Mouse (Mus musculus): ENCODE data around the gene Krtap14. TPM values are rescaled to one million over a fixed set of nuclear protein-coding genes. Genes with fewer than 3 reads are reported as not detected.

Gene Krtap14
- polyA plus RNA-seq, 1 experiment: not detected

DNA sequence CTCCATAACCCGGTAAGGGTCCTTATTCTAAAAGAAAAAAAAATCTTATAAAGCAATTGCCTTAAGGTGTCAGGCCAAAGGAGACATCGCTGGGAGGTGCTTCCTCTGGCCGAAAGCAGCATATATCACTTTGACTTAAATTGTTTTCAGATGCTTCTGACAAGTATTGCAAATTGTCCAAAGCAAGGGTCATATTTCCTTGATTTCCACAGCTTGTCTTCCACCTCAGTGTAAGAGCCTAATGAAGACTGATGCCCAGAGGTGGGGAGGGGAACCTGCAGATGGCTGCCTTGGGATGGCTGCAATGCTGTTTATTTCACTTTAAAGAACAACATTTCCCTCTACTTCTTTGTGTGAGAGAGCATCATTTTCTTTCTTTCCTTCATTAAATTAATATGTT lies 1.0 kb upstream of the Krtap14 start:
- TF ChIP-seq POLR2A (IDR thresholded peaks at IDR 0.05; ENCODE audit: control insufficient read depth, low read depth, low read length) (no peak), CTCF (IDR thresholded peaks at IDR 0.05; ENCODE audit: control insufficient read depth, insufficient read depth, insufficient replicate concordance, low read depth, low read length) (no peak)
- H3K27me3 ChIP-seq (ENCODE audit: control insufficient read depth, insufficient read depth, low read length): no peaks in the 10 kb centered on the region
- no peak overlapping the region for H3K27ac ChIP-seq (ENCODE audit: control insufficient read depth, insufficient read depth, low read depth, low read length)
- no peaks in the 10 kb centered on the region for H3K36me3 ChIP-seq (ENCODE audit: control insufficient read depth, insufficient read depth, low read length)
- no peak overlapping the region for H3K4me3 ChIP-seq (ENCODE audit: control insufficient read depth, low read depth, low read length)
- no peaks in the 10 kb centered on the region for H3K4me1 ChIP-seq (ENCODE audit: control insufficient read depth, insufficient read depth, low read length)

DNA sequence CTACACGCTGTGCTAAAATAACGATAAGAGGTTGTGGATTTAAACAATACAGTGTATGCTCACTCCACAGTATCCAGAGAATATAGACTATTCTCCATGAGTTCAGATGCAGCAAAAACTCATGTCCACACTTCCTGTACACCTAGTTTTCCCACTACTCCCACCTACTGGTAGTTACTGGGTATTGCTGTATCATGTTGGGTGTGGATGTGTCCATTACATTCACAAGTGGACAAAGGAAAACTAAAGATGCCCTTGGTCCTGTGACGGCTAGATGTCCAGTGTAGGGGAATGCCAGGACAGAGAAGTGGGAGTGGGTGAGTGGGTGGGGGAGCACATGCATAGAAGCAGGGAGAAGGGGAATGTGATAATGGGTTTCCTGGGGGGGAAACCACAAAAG lies 2.2 kb downstream of the Krtap14 start:
- Histone ChIP-seq H3K4me1 (ENCODE audit: control insufficient read depth, insufficient read depth, low read length) (no peaks in the 10 kb centered on the region), H3K36me3 (ENCODE audit: control insufficient read depth, insufficient read depth, low read length) (no peaks in the 10 kb centered on the region), H3K4me3 (ENCODE audit: control insufficient read depth, low read depth, low read length) (no peak overlapping the region), H3K27me3 (ENCODE audit: control insufficient read depth, insufficient read depth, low read length) (no peaks in the 10 kb centered on the region), H3K27ac (ENCODE audit: control insufficient read depth, insufficient read depth, low read depth, low read length) (no peak overlapping the region)
- TF ChIP-seq CTCF (IDR thresholded peaks at IDR 0.05; ENCODE audit: control insufficient read depth, insufficient read depth, insufficient replicate concordance, low read depth, low read length) (no peak), POLR2A (IDR thresholded peaks at IDR 0.05; ENCODE audit: control insufficient read depth, low read depth, low read length) (no peak)

GRCm38 (mm10) chr16:88820066-88820465 lies 5.9 kb downstream of the Krtap14 start, which contains the start of gene Krtap15:
TSS of gene Krtap15 (plus strand) at chr16:88820215.
- TF ChIP-seq POLR2A (IDR thresholded peaks at IDR 0.05; ENCODE audit: control insufficient read depth, low read depth, low read length): no peak
- H3K27ac ChIP-seq (ENCODE audit: control insufficient read depth, insufficient read depth, low read depth, low read length): no peak within 1 kb of the TSS
- H3K4me1 ChIP-seq (ENCODE audit: control insufficient read depth, insufficient read depth, low read length): no peaks in the 10 kb centered on the region
- H3K27me3 ChIP-seq (ENCODE audit: control insufficient read depth, insufficient read depth, low read length): no peaks in the 10 kb centered on the region
- no peak within 1 kb of the TSS for H3K4me3 ChIP-seq (ENCODE audit: control insufficient read depth, low read depth, low read length)
- H3K36me3 ChIP-seq (ENCODE audit: control insufficient read depth, insufficient read depth, low read length): no peaks in the 10 kb centered on the region

GRCm38 (mm10) chr16:88811827-88812226 lies 14.1 kb downstream of the Krtap14 start, which contains the start of gene Gm20741:
TSS of gene Gm20741 (minus strand) at chr16:88812220.
- no peak within 1 kb of the TSS for H3K4me3 ChIP-seq (ENCODE audit: control insufficient read depth, low read depth, low read length)
- TF ChIP-seq CTCF (IDR thresholded peaks at IDR 0.05; ENCODE audit: control insufficient read depth, insufficient read depth, insufficient replicate concordance, low read depth, low read length) (no peak), POLR2A (IDR thresholded peaks at IDR 0.05; ENCODE audit: control insufficient read depth, low read depth, low read length) (no peak)

GRCm38 (mm10) chr16:88786786-88787185 lies 39.2 kb downstream of the Krtap14 start:
- no peak overlapping the region for H3K27ac ChIP-seq (ENCODE audit: control insufficient read depth, insufficient read depth, low read depth, low read length)
- H3K4me1 ChIP-seq (ENCODE audit: control insufficient read depth, insufficient read depth, low read length): no peaks in the 10 kb centered on the region
- TF ChIP-seq CTCF (IDR thresholded peaks at IDR 0.05; ENCODE audit: control insufficient read depth, insufficient read depth, insufficient replicate concordance, low read depth, low read length) (no peak), POLR2A (IDR thresholded peaks at IDR 0.05; ENCODE audit: control insufficient read depth, low read depth, low read length) (no peak)
- H3K36me3 ChIP-seq (ENCODE audit: control insufficient read depth, insufficient read depth, low read length): no peaks in the 10 kb centered on the region
- no peak overlapping the region for H3K4me3 ChIP-seq (ENCODE audit: control insufficient read depth, low read depth, low read length)
- no peaks in the 10 kb centered on the region for H3K27me3 ChIP-seq (ENCODE audit: control insufficient read depth, insufficient read depth, low read length)

More at GRCm38 (mm10) chr16:88811827-88812226, 14.1 kb downstream of the Krtap14 start, which contains the start of gene Gm20741:
- Histone ChIP-seq H3K27ac (ENCODE audit: control insufficient read depth, insufficient read depth, low read depth, low read length) (no peak within 1 kb of the TSS), H3K36me3 (ENCODE audit: control insufficient read depth, insufficient read depth, low read length) (no peaks in the 10 kb centered on the region), H3K4me1 (ENCODE audit: control insufficient read depth, insufficient read depth, low read length) (no peaks in the 10 kb centered on the region), H3K27me3 (ENCODE audit: control insufficient read depth, insufficient read depth, low read length) (no peaks in the 10 kb centered on the region)

GRCm38 (mm10) chr16:88777596-88777995 lies 48.3 kb downstream of the Krtap14 start, which contains the start of gene Gm5965:
TSS of gene Gm5965 (plus strand) at chr16:88777896.
- TF ChIP-seq POLR2A (IDR thresholded peaks at IDR 0.05; ENCODE audit: control insufficient read depth, low read depth, low read length) (no peak), CTCF (IDR thresholded peaks at IDR 0.05; ENCODE audit: control insufficient read depth, insufficient read depth, insufficient replicate concordance, low read depth, low read length) (no peak)
- Histone ChIP-seq H3K27ac (ENCODE audit: control insufficient read depth, insufficient read depth, low read depth, low read length) (no peak within 1 kb of the TSS), H3K4me1 (ENCODE audit: control insufficient read depth, insufficient read depth, low read length) (no peaks in the 10 kb centered on the region), H3K36me3 (ENCODE audit: control insufficient read depth, insufficient read depth, low read length) (no peaks in the 10 kb centered on the region), H3K4me3 (ENCODE audit: control insufficient read depth, low read depth, low read length) (no peak within 1 kb of the TSS), H3K27me3 (ENCODE audit: control insufficient read depth, insufficient read depth, low read length) (no peaks in the 10 kb centered on the region)

DNA sequence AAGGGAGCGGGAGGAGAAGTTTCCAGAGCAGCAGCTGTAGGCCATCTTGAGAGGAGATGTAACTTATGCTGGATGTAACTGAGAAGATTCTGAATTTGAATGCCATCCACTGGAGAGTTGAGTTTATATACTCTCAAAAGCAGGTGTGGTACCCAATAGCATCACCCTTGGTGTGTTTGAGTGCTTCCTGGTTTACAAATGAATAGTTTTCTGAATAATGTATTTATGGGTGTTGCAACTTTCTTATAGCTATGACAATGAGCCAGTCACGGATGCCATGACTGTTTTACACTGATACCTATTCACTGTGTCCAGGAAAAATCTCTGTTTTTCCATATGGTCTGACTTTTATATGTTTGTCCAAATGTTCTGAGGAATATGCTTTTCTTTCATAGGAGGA lies 51.8 kb downstream of the Krtap14 start, which contains the start of gene 2310057N15Rik:
2310057N15Rik (minus strand) TSS at position 101 of the 400 bp plus-strand sequence.
- no peak for TF ChIP-seq POLR2A (IDR thresholded peaks at IDR 0.05; ENCODE audit: control insufficient read depth, low read depth, low read length)
- TF ChIP-seq CTCF (IDR thresholded peaks at IDR 0.05; ENCODE audit: control insufficient read depth, insufficient read depth, insufficient replicate concordance, low read depth, low read length): no peak

More for the DNA sequence above, 51.8 kb downstream of the Krtap14 start, which contains the start of gene 2310057N15Rik:
- Histone ChIP-seq H3K4me1 (ENCODE audit: control insufficient read depth, insufficient read depth, low read length) (no peaks in the 10 kb centered on the region), H3K27ac (ENCODE audit: control insufficient read depth, insufficient read depth, low read depth, low read length) (no peak within 1 kb of the TSS), H3K36me3 (ENCODE audit: control insufficient read depth, insufficient read depth, low read length) (no peaks in the 10 kb centered on the region), H3K27me3 (ENCODE audit: control insufficient read depth, insufficient read depth, low read length) (no peaks in the 10 kb centered on the region), H3K4me3 (ENCODE audit: control insufficient read depth, low read depth, low read length) (no peak within 1 kb of the TSS)

Other genes starting within 250 kb of the Krtap14 start
- gene Krtap24-1, start 213.9 kb downstream of the Krtap14 start, polyA plus RNA-seq (2012; rRNA removed): 0.06 TPM in 1 of 2 replicates, not detected in the other
- gene 2310079G19Rik, start 198.5 kb downstream of the Krtap14 start, polyA plus RNA-seq (2012; rRNA removed): not detected in 2 replicates
- not detected in 2 replicates for gene Krtap26-1, start 178.3 kb downstream of the Krtap14 start, polyA plus RNA-seq (2012; rRNA removed)
- gene Krtap27-1, start 154.5 kb downstream of the Krtap14 start, polyA plus RNA-seq (2012; rRNA removed): not detected in 2 replicates
- not detected in 2 replicates for gene 2310061N02Rik, start 118.2 kb downstream of the Krtap14 start, polyA plus RNA-seq (2012; rRNA removed)
- not detected in 2 replicates for gene Krtap13-1, start 97.3 kb downstream of the Krtap14 start, polyA plus RNA-seq (2012; rRNA removed)
- 0.12 and 0.17 TPM in 2 replicates for gene Krtap13, start 74.5 kb downstream of the Krtap14 start, polyA plus RNA-seq (2012; rRNA removed)
- not detected in 2 replicates for gene 2310034C09Rik, start 67.3 kb downstream of the Krtap14 start, polyA plus RNA-seq (2012; rRNA removed)
- not detected in 2 replicates for gene 2310057N15Rik, start 51.9 kb downstream of the Krtap14 start, polyA plus RNA-seq (2012; rRNA removed)
- gene Gm5965, start 48.2 kb downstream of the Krtap14 start, polyA plus RNA-seq (2012; rRNA removed): not detected in 2 replicates
- not detected in 2 replicates for gene Gm20741, start 13.9 kb downstream of the Krtap14 start, polyA plus RNA-seq (2012; rRNA removed)
- not detected in 2 replicates for gene Krtap15, start 5.9 kb downstream of the Krtap14 start, polyA plus RNA-seq (2012; rRNA removed)
- not detected in 2 replicates for gene Krtap19-1, start 43.3 kb upstream of the Krtap14 start, polyA plus RNA-seq (2012; rRNA removed)
- gene Krtap19-2, start 48.1 kb upstream of the Krtap14 start, polyA plus RNA-seq (2012; rRNA removed): not detected in 2 replicates
- gene Krtap19-3, start 51.9 kb upstream of the Krtap14 start, polyA plus RNA-seq (2012; rRNA removed): not detected in 2 replicates
- not detected in 2 replicates for gene Krtap19-4, start 58.9 kb upstream of the Krtap14 start, polyA plus RNA-seq (2012; rRNA removed)
- gene Krtap19-5, start 70.3 kb upstream of the Krtap14 start, polyA plus RNA-seq (2012; rRNA removed): not detected in 2 replicates
- gene Krtap19-9b, start 106.1 kb upstream of the Krtap14 start, polyA plus RNA-seq (2012; rRNA removed): not detected in 2 replicates
- not detected in 2 replicates for gene Krtap16-3, start 136.7 kb upstream of the Krtap14 start, polyA plus RNA-seq (2012; rRNA removed)
- gene Krtap22-2, start 184.6 kb upstream of the Krtap14 start, polyA plus RNA-seq (2012; rRNA removed): not detected in 2 replicates
- not detected in 2 replicates for gene Gm10229, start 189.1 kb upstream of the Krtap14 start, polyA plus RNA-seq (2012; rRNA removed)
- gene Krtap6-1, start 205.6 kb upstream of the Krtap14 start, polyA plus RNA-seq (2012; rRNA removed): not detected in 2 replicates
- gene Gm10228, start 215.3 kb upstream of the Krtap14 start, polyA plus RNA-seq (2012; rRNA removed): not detected in 2 replicates
- not detected in 2 replicates for gene Krtap6-5, start 221.7 kb upstream of the Krtap14 start, polyA plus RNA-seq (2012; rRNA removed)
- gene 1110025L11Rik, start 237.9 kb upstream of the Krtap14 start, polyA plus RNA-seq (2012; rRNA removed): 0.99 and 1.1 TPM in 2 replicates